Mouse (Mus musculus) forebrain, embryonic 11.5 days (tissue): ENCODE measurements around the gene Ush1c. TPM values are rescaled to one million over a fixed set of nuclear protein-coding genes. Genes with fewer than 3 reads are reported as not detected.

Experiments used
- ATAC-seq: fragments of 200-750 bp; cut with Nextera tagmentation; replicated peaks from 2 replicates; pipeline ENCODE4 v1.8.0; 2017; ENCODE audit warnings: moderate TSS enrichment; ENCODE audit not compliant: low FRiP score
- DNase-seq: peaks from one replicate; pipeline ENCODE4 v3.0.0-alpha.2; 2017; ENCODE audit warnings: low spot score
- H3K27ac ChIP-seq: fragments of 300-500 bp; sonication (generic); 2 replicates; pipeline ENCODE4 v1.5.1; 2014; ENCODE audit warnings: low read depth, low read length
- H3K27me3 ChIP-seq: fragments of 300-500 bp; sonication (generic); 2 replicates; pipeline ENCODE4 v1.6.1; 2014; ENCODE audit warnings: mild to moderate bottlenecking, low read length, mixed read lengths; ENCODE audit not compliant: control insufficient read depth, insufficient read depth
- H3K36me3 ChIP-seq: fragments of 300-500 bp; sonication (generic); 2 replicates; pipeline ENCODE4 v1.6.1; 2014; ENCODE audit warnings: mild to moderate bottlenecking, low read length, moderate library complexity, mixed read lengths; ENCODE audit not compliant: control insufficient read depth, insufficient read depth
- H3K4me1 ChIP-seq: fragments of 300-500 bp; sonication (generic); replicated peaks from 2 replicates; pipeline ENCODE4 v1.6.1; 2014; ENCODE audit warnings: low read length, mixed read lengths; ENCODE audit not compliant: control insufficient read depth, insufficient read depth
- H3K4me2 ChIP-seq: fragments of 300-500 bp; sonication (generic); 2 replicates; pipeline ENCODE4 v1.6.1; 2014; ENCODE audit warnings: low read depth, mild to moderate bottlenecking, low read length, moderate library complexity, mixed read lengths; ENCODE audit not compliant: severe bottlenecking
- H3K4me3 ChIP-seq: fragments of 300-500 bp; sonication (generic); 2 replicates; pipeline ENCODE4 v1.5.1; 2014; ENCODE audit warnings: low read depth, low read length
- H3K9ac ChIP-seq: fragments of 300-500 bp; sonication (generic); 2 replicates; pipeline ENCODE4 v1.6.1; 2014; ENCODE audit warnings: low read length
- H3K9me3 ChIP-seq: fragments of 300-500 bp; sonication (generic); 2 replicates; pipeline ENCODE4 v1.6.1; 2016; ENCODE audit warnings: low read length, mixed read lengths; ENCODE audit not compliant: control insufficient read depth
- WGBS: fragments of 180-500 bp; shearing (Covaris S2); extraction: QIAGEN DNeasy Blood & Tissue Kit; methylation state at CpG from one replicate; pipeline ENCODE4 v1.1.7; 2014; 5-methylcytosine and 5-hydroxymethylcytosine counted together
- polyA plus RNA-seq: library from polyadenylated mRNA; unstranded; fragments of >200 nt; fragmentation: Nextera tagmentation; extraction: Ambion mirVana; gene quantifications from 2 replicates; pipeline ENCODE4 v1.2.1, GENCODE M21; 2014

Gene Ush1c
- polyA plus RNA-seq, 1 experiment from 2014 or later: 4.7 TPM

- DNase-seq (no peak), ATAC-seq (no peak)
- Histone ChIP-seq H3K4me2 (no peak overlapping the region), H3K4me1 (no peaks in the 10 kb centered on the region), H3K4me3 (no peak overlapping the region), H3K27me3 (no peaks in the 10 kb centered on the region), H3K9me3 (no peaks in the 10 kb centered on the region), H3K36me3 (no peaks in the 10 kb centered on the region), H3K9ac (no peak overlapping the region), H3K27ac (no peak overlapping the region)
- WGBS: 89% methylated on average over 5 of the region's 5 CpGs
Observed at GRCm38 (mm10) chr7:46162731-46163130, 75.6 kb downstream of the Ush1c start.

- Histone ChIP-seq H3K27me3 (no peaks in the 10 kb centered on the region), H3K9ac (no peak overlapping the region), H3K4me3 (no peak overlapping the region), H3K4me2 (no peak overlapping the region), H3K9me3 (no peaks in the 10 kb centered on the region), H3K27ac (no peak overlapping the region), H3K4me1 (no peaks in the 10 kb centered on the region), H3K36me3 (no peaks in the 10 kb centered on the region)
- WGBS: 82% methylated on average over 11 of the region's 11 CpGs
- ATAC-seq (no peak), DNase-seq (no peak)
Observed at GRCm38 (mm10) chr7:46162132-46162727, 76.1 kb downstream of the Ush1c start.

DNA sequence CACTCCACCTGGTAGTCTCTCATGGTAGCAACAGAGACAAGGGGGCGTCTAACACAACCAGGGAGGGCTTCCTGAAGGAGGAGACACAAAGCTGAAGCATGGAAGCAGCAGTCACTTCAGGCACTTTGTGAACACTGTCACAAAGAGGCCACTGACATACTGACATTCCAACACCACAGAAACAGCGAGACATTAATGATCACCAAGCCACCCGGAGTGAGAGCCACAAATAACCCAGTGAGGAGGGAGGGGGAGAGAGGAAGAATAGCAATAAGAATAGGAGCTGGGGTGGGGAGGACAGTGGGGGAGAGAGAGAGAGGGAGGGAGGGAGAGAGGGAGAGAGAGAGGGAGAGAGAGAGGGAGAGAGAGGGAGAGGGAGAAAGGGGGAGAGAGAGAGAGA, 76.7 kb downstream of the Ush1c start:
- DNase-seq (no peak), ATAC-seq (no peak)
- Histone ChIP-seq H3K9me3 (no peaks in the 10 kb centered on the region), H3K9ac (no peak overlapping the region), H3K4me3 (no peak overlapping the region), H3K4me2 (no peak overlapping the region), H3K27me3 (no peaks in the 10 kb centered on the region), H3K36me3 (no peaks in the 10 kb centered on the region), H3K4me1 (no peaks in the 10 kb centered on the region), H3K27ac (no peak overlapping the region)
- 38% methylated on average over 3 of the region's 3 CpGs for WGBS

- Histone ChIP-seq H3K27ac (no peak overlapping the region), H3K4me2 (no peak overlapping the region), H3K4me3 (no peak overlapping the region), H3K9ac (no peak overlapping the region), H3K27me3 (no peaks in the 10 kb centered on the region), H3K9me3 (no peaks in the 10 kb centered on the region), H3K4me1 (no peaks in the 10 kb centered on the region; the same call in 1 of the 2 replicates), H3K36me3 (no peaks in the 10 kb centered on the region)
- DNase-seq (no peak), ATAC-seq (no peak)
- WGBS: 81% methylated on average over 7 of the region's 7 CpGs
Observed at GRCm38 (mm10) chr7:46157746-46158145, 80.6 kb downstream of the Ush1c start.

- H3K9ac ChIP-seq: no peak overlapping the region
- no peaks in the 10 kb centered on the region for H3K9me3 ChIP-seq
- H3K27me3 ChIP-seq: no peaks in the 10 kb centered on the region
- 28% methylated on average over 18 of the region's 18 CpGs for WGBS
- H3K27ac ChIP-seq: no peak overlapping the region
- no peaks in the 10 kb centered on the region; the same call in 1 of the 2 replicates for H3K4me1 ChIP-seq
- ATAC-seq (no peak), DNase-seq (no peak)
- no peak overlapping the region for H3K4me2 ChIP-seq
- H3K36me3 ChIP-seq: no peaks in the 10 kb centered on the region
- no peak overlapping the region for H3K4me3 ChIP-seq
Observed at GRCm38 (mm10) chr7:46154498-46155488, 83.5 kb downstream of the Ush1c start.

- WGBS: 65% methylated on average over 9 of the region's 9 CpGs
- Histone ChIP-seq H3K9me3 (no peaks in the 10 kb centered on the region), H3K27ac (no peak overlapping the region), H3K36me3 (no peaks in the 10 kb centered on the region), H3K27me3 (no peaks in the 10 kb centered on the region), H3K4me3 (no peak overlapping the region), H3K9ac (no peak overlapping the region), H3K4me2 (no peak overlapping the region), H3K4me1 (no peaks in the 10 kb centered on the region; the same call in 1 of the 2 replicates)
- no peak for DNase-seq
- no peak for ATAC-seq
Observed at GRCm38 (mm10) chr7:46152819-46153351, 85.4 kb downstream of the Ush1c start.

GRCm38 (mm10) chr7:46147417-46147816, 90.9 kb downstream of the Ush1c start:
- ATAC-seq: no peak
- Histone ChIP-seq H3K27ac (no peak overlapping the region), H3K4me2 (no peak overlapping the region)

DNA sequence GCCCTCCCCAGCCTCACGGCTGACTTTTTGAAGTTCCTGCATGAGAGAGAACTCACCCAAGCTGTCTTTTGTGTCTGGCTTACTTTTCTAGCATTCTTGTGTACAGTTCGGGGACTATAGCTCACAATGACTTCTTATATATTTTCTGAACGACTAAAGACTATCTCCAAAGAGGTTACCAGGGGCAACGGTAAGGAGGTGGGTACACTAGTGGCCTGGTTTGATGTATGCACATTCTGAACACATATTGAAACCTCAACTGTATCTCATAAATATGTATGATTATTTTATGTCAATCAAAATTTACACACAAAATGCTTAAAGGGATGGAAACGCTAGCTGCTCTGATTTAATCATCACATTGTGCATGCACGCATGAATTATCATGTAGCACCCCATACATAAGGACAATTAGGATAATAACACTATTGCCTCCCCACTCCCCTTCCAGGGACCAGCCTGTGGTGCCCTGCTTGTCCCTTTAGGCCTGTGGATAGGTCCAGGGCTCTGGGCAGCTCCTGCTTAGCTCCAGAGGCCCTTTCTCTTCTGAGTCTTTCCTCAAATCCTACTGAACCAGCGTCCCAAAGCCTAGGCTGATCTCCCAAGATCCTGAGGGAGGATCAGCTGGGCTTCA, 91.5 kb downstream of the Ush1c start:
- ATAC-seq (no peak), DNase-seq (no peak)
- Histone ChIP-seq H3K4me1 (no peaks in the 10 kb centered on the region), H3K9me3 (no peaks in the 10 kb centered on the region), H3K27ac (no peak overlapping the region), H3K9ac (no peak overlapping the region), H3K4me3 (no peak overlapping the region), H3K36me3 (no peaks in the 10 kb centered on the region), H3K27me3 (no peaks in the 10 kb centered on the region), H3K4me2 (no peak overlapping the region)
- 81% methylated on average over 7 of the region's 7 CpGs for WGBS

More at GRCm38 (mm10) chr7:46147417-46147816, 90.9 kb downstream of the Ush1c start:
- 93% methylated on average over 7 of the region's 7 CpGs for WGBS
- no peaks in the 10 kb centered on the region for H3K36me3 ChIP-seq
- no peak overlapping the region for H3K9ac ChIP-seq
- no peaks in the 10 kb centered on the region for H3K4me1 ChIP-seq
- H3K9me3 ChIP-seq: no peaks in the 10 kb centered on the region
- no peak for DNase-seq
- no peaks in the 10 kb centered on the region for H3K27me3 ChIP-seq
- H3K4me3 ChIP-seq: no peak overlapping the region
